Comparison of ENCODE assay signal across 13 mouse cellular contexts in genomic region chr10:50892751-50893320, GRCm38 (mm10). TPM values are rescaled to one million over a fixed set of nuclear protein-coding genes. Genes with fewer than 3 reads are reported as not detected.
A peak's percentile ranks its signal among the peaks of the same experiment; 100 is the strongest.
DNase-seq lines count a peak whose midpoint lies in the region; ATAC-seq lines count a peak whose summit lies in the region.
"Had no signal": no experiment of that assay in that cellular context is flagged by ENCODE, and none has a peak within 500 bp of the region (broad histone marks: within the 10 kb centered on the region; RNA-seq: fewer than 3 reads in every experiment).

No protein-coding gene starts in this region.

- no peak overlapping the region for H3K27ac ChIP-seq in lung, embryonic 15.5 days
- no peak overlapping the region for H3K27ac ChIP-seq in forebrain, embryonic 15.5 days (replicated peaks)
- H3K27ac ChIP-seq in limb, embryonic 13.5 days: no peak overlapping the region
- H3K27ac ChIP-seq in intestine, embryonic 16.5 days (ENCODE audit: low read length): no peak overlapping the region
- H3K27ac ChIP-seq: macrophage had no signal

- no peaks in the 10 kb centered on the region for H3K9me3 ChIP-seq in lung, embryonic 15.5 days
- H3K9me3 ChIP-seq in forebrain, embryonic 15.5 days: no peaks in the 10 kb centered on the region
- no peaks in the 10 kb centered on the region for H3K9me3 ChIP-seq in limb, embryonic 13.5 days
- H3K9me3 ChIP-seq in intestine, embryonic 16.5 days (ENCODE audit: control insufficient read depth, low read length): no peaks in the 10 kb centered on the region
- H3K9me3 ChIP-seq: G1E had no signal

- H3K36me3 ChIP-seq in lung, embryonic 15.5 days: no peaks in the 10 kb centered on the region
- no peaks in the 10 kb centered on the region for H3K36me3 ChIP-seq in forebrain, embryonic 15.5 days
- no peaks in the 10 kb centered on the region for H3K36me3 ChIP-seq in limb, embryonic 13.5 days
- no peaks in the 10 kb centered on the region for H3K36me3 ChIP-seq in intestine, embryonic 16.5 days (ENCODE audit: control insufficient read depth, insufficient read depth, low read length)
- H3K36me3 ChIP-seq: G1E had no signal

- H3K4me1 ChIP-seq in lung, embryonic 15.5 days: peaks cover 19% of the 10 kb centered on the region
- H3K4me1 ChIP-seq in forebrain, embryonic 15.5 days: peaks cover 19% of the 10 kb centered on the region
- H3K4me1 ChIP-seq in limb, embryonic 13.5 days: peaks cover 21% of the 10 kb centered on the region
- peaks cover 11% of the 10 kb centered on the region for H3K4me1 ChIP-seq in intestine, embryonic 16.5 days (ENCODE audit: control insufficient read depth, insufficient read depth, low read length)

- peaks cover 92% of the 10 kb centered on the region for H3K27me3 ChIP-seq in lung, embryonic 15.5 days
- H3K27me3 ChIP-seq in forebrain, embryonic 15.5 days: peaks cover 84% of the 10 kb centered on the region
- peaks cover 86% of the 10 kb centered on the region for H3K27me3 ChIP-seq in limb, embryonic 13.5 days
- H3K27me3 ChIP-seq in intestine, embryonic 16.5 days (replicated peaks; ENCODE audit: control insufficient read depth, insufficient read depth, low read length): peaks cover 61% of the 10 kb centered on the region

- H3K4me3 ChIP-seq in lung, embryonic 15.5 days: no peak overlapping the region
- H3K4me3 ChIP-seq in forebrain, embryonic 15.5 days: 0 out of 2 replicates have a peak overlapping the region, but pooled peaks have one; percentile 10
- H3K4me3 ChIP-seq in limb, embryonic 13.5 days: peak overlapping the region; percentile 20
- no peak overlapping the region for H3K4me3 ChIP-seq in intestine, embryonic 16.5 days (ENCODE audit: low read length)

- ATAC-seq in lung, embryonic 15.5 days (ENCODE audit: borderline replicate concordance, extremely low read depth, low FRiP score, low TSS enrichment): no peak
- ATAC-seq in forebrain, embryonic 15.5 days (replicated peaks): no peak
- no peak for ATAC-seq in limb, embryonic 13.5 days (ENCODE audit: low FRiP score, low read depth)
- no peak for ATAC-seq in intestine, embryonic 16.5 days
- ATAC-seq: hindbrain, embryonic 16.5 days had no signal

- DNase-seq in embryo, embryonic 10 days (ENCODE audit: low spot score): peak; percentile 72
- no peak for DNase-seq in embryo, embryonic 9.5 days (ENCODE audit: extremely low spot score)
- DNase-seq in lung, postnatal 10 days: no peak
- DNase-seq in cerebellum, adult 18-20 months: no peak

- no peak overlapping the region for H3K9ac ChIP-seq in lung, embryonic 15.5 days
- no peak overlapping the region for H3K9ac ChIP-seq in forebrain, embryonic 15.5 days (replicated peaks)
- H3K9ac ChIP-seq in limb, embryonic 13.5 days: no peak overlapping the region
- no peak overlapping the region for H3K9ac ChIP-seq in intestine, embryonic 16.5 days (ENCODE audit: low read depth, low read length)

- WGBS in lung, embryonic 15.5 days: 2% methylated on average over 15 of the region's 15 CpGs
- 4% methylated on average over 15 of the region's 15 CpGs for WGBS in forebrain, embryonic 15.5 days
- under 1% methylated on average over 15 of the region's 15 CpGs for WGBS in limb, embryonic 13.5 days
- 3% methylated on average over 15 of the region's 15 CpGs for WGBS in intestine, embryonic 16.5 days

- 0 out of 2 replicates have a peak overlapping the region, but pooled peaks have one; percentile 34 for H3K4me2 ChIP-seq in lung, embryonic 15.5 days
- no peak overlapping the region for H3K4me2 ChIP-seq in forebrain, embryonic 15.5 days (replicated peaks)
- H3K4me2 ChIP-seq in limb, embryonic 13.5 days (replicated peaks): peak overlapping the region; percentile 32
- no peak overlapping the region for H3K4me2 ChIP-seq in intestine, embryonic 16.5 days (ENCODE audit: low read depth, low read length)

RNA-seq across cellular contexts. Expression of gene Sim1, which starts 1.7 kb away (rescaled TPM):
- not detected in 2 replicates for polyA plus RNA-seq in lung, embryonic 15.5 days (2015; fragmentation: Nextera tagmentation; extraction: Ambion mirVana)
- 0.64 and 1.8 TPM in 2 replicates for polyA plus RNA-seq in forebrain, embryonic 15.5 days (2015; fragmentation: Nextera tagmentation; extraction: Ambion mirVana)
- polyA plus RNA-seq in limb, embryonic 13.5 days (2015; fragmentation: Nextera tagmentation; extraction: Ambion mirVana): 0.45 and 1.2 TPM in 2 replicates
- polyA plus RNA-seq in intestine, embryonic 16.5 days (2015; fragmentation: Nextera tagmentation; extraction: Ambion mirVana): 0.02 TPM in 1 of 2 replicates, not detected in the other
- polyA plus RNA-seq: frontal cortex, adult 2 months; G1E; liver, adult 2 months; macrophage had no signal

Comparison
In these comparisons a context has a peak if more than half of its experiments do, and no peak if none do; other contexts are left out.
1. H3K4me2 ChIP-seq: peak in lung, embryonic 15.5 days (single experiment) and limb, embryonic 13.5 days (single experiment); none in forebrain, embryonic 15.5 days (single experiment) and intestine, embryonic 16.5 days (single experiment).
2. H3K4me3 ChIP-seq: peak in forebrain, embryonic 15.5 days (single experiment) and limb, embryonic 13.5 days (single experiment); none in lung, embryonic 15.5 days (single experiment) and intestine, embryonic 16.5 days (single experiment).